Mouse (Mus musculus) ES-E14 (cell line): ENCODE data around the gene Trappc3l.

Experiments
- CHD2 ChIP-seq: IDR thresholded peaks from 2 replicates; pipeline ENCODE4 v1.6.1; 2014; ENCODE audit warnings: mild to moderate bottlenecking, low read depth, low read length, inconsistent platforms
- HCFC1 ChIP-seq: IDR thresholded peaks from 2 replicates; pipeline ENCODE4 v1.6.1; 2012; ENCODE audit warnings: low read length, inconsistent platforms, borderline replicate concordance; ENCODE audit not compliant: insufficient read depth
- MAFK ChIP-seq: IDR thresholded peaks from 2 replicates; pipeline ENCODE4 v1.6.1; 2014; ENCODE audit warnings: mild to moderate bottlenecking, low read depth, low read length, inconsistent platforms; ENCODE audit not compliant: insufficient read depth
- ZNF384 ChIP-seq: IDR thresholded peaks from 2 replicates; pipeline ENCODE4 v1.6.1; 2012; ENCODE audit warnings: low read depth, low read length, inconsistent platforms

DNA sequence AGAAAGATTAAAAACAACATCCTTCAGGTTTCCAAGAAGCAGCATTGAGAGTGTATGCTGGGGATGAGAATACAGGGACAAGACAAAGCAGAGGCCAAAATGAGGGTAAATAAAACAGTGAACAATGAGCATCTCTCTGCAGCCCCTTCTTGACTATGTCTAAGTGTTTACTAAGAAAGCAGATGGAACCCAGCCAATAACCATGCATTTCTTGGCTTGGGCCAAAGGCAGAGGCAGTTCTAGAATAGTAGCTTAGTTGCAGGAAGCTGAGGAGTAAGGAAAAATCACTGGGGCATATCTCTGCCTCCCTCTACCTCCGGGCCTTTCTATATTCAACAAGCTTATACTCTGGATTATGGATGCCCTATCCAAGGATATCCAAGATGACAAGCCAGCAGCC lies 53.1 kb downstream of the Trappc3l start:
- TF ChIP-seq MAFK (no peak), HCFC1 (no peak), CHD2 (no peak), ZNF384 (no peak)
